Mouse (Mus musculus): Measurements from ENCODE around the gene Pphln1.
A peak's percentile ranks its signal among the peaks of the same experiment; 100 is the strongest.

The Pphln1 gene

DNA sequence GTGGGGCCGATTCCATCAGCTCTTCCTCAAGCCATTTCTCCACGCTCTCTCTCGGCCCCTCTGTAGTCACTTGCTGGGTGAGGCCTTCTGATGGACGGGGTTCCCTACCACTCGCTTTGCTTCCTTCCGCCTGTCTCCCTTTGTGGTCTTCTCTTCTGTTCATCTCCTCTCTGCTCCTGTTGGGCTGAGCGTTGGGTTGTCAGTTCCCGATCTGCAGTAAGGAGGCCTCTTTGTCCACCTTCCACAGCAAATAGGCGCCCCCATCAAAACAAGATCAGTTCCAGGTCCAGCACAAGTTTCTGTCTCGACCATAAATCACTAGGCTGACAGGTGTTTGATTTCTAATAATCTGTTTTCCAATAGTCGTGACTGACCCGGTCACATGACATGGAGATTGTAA lies 37.8 kb downstream of the Pphln1 start:
- DNase-seq: no peak

DNA sequence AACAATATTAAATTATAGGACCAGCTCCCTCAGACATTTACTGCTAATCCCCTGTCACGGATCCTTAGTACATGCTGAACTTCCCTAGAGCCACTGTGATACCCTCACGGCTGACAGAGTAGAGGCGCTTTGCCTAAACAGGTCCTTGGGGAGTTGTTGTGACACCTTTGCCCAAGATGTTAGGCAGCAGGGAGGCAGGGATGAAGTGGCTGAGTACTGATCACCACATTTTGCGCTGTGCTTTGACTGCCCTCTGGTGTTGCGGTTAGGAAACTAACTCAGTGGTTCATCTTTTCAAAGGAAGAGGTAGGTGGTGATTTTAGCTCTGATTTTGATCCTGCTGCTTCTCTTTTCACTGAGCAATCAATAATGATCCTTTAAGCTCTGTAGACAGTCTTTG lies 40.5 kb downstream of the Pphln1 start:
- peak in 1 of 2 experiments; percentile 49 for DNase-seq

DNA sequence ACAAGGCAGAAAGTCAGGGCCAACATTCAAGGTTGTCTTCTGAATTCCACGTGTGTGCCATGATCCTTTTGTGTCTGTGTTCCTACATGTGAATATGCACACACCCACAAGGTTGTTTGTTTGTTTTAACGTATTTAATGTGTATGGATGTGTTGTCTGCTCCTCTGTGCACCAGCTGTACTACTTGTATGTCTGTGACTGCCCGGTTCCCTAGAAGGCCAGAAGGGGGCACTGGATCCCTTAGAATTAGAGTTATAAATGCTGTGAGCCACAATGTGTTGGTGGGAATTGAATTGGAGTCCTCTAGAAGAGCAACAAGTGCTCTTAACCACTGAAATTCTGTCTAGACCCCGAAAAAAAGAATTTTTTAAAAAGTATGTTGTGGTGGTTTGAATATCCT lies 44.1 kb downstream of the Pphln1 start:
- DNase-seq: no peak

DNA sequence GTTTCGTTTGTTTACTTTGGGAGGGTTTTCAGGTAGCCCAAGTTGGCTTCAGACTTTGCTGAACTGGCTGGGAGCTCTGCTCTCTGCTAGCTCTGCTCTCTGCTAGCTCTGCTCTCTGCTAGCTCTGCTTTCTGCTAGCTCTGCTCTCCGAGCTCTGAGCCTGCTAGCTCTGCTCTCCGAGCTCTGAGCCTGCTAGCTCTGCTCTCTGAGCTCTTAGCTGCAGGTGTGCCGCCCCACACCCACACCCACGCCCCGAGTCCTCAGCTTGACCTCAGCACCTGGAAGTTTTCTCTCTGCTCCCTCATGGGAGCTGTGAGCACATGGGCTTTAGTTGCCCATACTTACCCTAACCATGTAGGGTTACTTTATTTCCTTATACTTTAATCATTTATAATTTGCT lies 45.5 kb downstream of the Pphln1 start:
- DNase-seq: no peak

DNA sequence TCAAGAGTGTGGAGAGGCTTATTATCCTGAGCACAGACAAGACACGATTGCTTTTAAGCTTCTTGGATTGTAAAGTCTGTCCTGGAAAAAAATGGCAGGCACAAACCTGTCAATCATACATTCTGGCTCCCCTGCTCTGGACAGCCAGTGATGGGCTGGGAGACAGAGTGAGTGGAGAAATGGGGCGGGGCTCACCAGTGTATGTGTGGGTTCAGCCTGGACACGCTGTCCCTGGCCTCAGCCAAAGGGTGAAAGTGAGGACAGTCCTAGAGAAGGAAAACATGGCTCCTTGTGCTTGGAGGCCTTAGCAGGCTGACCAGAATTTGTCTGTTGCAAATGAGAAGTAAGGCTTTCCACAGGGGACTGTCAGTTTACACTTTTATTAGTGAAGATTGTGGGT lies 50.7 kb downstream of the Pphln1 start:
- no peak for DNase-seq

DNA sequence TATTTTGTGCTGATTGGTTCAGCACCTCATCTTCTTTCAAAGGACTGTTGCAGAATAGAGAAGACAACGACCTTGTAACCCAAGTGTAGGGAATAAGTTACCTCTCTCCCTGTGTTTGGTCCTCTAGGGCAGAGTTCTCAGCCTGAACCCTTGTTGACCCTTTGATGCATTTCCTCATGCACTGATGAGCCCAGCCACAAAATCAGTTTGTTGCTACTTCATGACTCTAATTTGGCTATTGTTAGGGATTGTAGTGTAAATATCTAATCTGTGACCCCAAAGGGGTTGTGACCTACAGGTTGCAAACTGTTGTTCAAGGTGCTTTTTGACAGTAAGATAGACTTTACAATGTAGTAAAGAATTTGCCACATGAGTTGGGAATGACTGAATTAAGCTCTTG lies 55.1 kb downstream of the Pphln1 start:
- no peak for DNase-seq

DNA sequence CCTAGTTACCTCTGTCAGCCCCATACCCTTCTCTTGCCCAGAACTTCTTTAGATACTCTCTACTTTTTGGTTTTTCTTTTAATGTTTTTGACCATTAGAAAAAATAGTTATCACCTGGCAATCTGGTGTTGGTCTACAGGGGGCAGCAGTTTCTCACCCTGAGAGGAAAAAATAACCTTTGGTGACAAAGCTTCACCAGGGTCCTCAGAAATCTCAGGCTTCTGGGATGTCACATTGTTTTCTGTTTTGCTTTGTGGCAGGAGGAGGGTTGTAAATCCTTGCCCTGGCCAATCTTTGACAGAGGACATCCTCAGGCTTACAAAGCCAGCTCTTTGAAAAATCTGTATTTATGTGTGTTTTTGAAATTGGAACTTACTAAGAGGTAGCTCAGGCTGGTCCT lies 57.9 kb downstream of the Pphln1 start:
- no peak for DNase-seq

DNA sequence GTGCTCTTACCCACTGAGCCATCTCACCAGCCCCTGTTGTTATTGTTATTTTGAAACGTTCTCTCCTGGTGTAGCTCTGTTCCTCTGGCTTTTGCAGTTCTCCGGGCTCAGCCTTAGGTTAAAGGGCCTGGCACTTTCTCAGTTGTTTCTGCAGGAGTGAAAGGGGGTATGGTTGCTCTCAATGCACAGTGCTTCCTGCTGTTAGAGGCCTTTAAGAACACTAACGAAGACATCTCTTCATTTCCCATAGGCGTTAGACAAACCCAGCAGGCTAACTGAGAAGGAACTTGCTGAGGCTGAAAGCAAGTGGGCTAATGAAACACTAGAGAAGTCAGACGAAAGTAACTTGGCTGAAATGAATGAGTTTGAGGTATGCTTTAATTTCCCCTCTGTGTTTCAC lies 61.3 kb downstream of the Pphln1 start:
- DNase-seq: no peak

DNA sequence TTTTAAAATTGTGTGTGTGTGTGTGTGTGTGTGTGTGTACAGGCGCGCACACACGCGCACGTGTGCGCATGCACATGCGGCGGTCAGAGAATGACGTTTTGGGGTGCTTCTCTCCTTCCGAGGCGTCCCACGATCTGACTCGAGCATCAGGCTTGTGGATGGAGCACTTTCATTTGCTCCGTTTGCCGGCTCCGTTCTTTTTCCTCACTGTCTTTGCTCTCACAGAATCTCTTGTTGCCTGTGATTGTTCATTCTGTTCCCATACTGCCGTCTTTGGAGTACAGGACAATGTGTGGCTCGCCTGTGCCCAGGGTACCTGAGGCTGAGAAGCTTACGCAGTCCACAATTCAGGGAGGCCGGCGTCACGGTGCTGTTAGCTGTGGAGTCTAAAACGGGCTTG lies 62.9 kb downstream of the Pphln1 start:
- DNase-seq: no peak

DNA sequence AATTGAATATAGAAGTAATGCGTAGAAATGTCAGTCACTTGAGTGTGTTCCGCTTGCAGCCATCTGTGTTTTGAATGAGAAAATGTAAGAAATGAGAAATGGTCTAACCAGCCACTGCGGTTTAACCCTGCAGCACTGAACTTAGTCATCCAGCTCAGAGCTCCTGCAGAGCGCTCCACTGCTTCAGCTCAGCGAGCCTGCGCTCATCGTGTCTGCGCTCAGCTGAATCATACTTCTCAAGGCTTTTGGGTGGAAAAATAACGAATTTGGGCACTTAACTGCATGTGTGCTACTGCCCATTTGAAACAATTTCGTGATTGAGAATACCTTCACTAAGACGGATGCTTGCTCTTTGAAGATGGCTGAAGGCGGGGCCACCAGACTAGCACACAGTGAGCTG lies 73.5 kb downstream of the Pphln1 start:
- no peak for DNase-seq

DNA sequence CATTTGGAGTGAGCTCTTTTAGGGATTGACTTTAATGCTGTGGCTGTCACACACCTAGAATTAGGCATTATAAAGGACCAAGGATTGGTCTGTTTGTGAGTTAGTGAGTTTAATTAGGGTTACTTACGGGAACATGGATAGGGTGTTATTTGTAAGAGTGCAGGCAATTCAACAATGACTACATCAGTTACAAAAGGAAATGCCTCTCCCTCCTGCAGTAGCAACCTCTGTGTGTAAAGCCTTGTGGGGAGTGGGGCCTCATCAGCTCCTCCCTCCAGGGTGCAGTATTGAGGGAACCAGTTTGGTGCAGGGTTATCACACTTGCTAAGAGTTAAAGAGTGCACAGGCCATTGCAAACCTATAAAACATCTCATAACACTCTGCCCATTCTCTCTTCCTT lies 73.9 kb downstream of the Pphln1 start:
- DNase-seq: no peak

DNA sequence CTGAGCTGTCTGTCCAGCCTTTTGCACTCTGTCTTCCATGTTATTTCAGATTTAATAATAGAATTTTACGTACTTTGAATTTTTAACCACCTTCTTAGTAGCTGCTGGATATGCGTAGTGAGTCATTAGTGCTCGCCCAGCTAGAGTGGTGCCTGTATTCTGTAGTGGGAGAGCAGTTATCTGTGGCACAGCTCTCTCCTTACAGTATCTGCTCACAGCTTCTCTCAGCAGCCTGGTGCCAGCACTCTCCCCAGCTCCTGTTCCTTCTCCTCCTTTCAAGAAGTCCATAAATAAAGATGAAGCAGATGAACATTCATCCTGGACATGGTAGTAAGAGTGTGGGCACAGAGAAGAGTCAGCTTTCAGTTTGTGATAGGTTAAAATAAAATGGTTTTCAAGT lies 76.1 kb downstream of the Pphln1 start:
- no peak for DNase-seq

DNA sequence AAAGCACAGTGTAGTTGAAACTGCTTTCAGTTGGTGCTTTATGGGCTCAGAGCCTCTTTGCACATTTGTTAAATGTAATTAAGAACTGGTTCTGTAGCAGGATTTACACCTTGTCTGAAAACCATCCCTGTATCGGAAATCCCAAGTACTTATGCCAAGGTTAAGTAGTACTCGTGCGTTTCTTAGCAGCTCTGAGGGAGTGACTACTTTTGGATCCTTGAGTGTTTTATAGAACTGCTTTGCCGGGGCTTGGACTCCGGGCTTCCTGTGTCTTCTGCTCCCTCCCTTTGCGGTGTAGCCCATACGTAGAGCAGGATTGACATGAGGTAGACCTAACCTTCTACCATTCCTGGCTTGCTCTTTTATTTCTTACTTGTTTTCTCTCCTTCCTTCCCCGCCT lies 77.5 kb downstream of the Pphln1 start:
- no peak for DNase-seq

DNA sequence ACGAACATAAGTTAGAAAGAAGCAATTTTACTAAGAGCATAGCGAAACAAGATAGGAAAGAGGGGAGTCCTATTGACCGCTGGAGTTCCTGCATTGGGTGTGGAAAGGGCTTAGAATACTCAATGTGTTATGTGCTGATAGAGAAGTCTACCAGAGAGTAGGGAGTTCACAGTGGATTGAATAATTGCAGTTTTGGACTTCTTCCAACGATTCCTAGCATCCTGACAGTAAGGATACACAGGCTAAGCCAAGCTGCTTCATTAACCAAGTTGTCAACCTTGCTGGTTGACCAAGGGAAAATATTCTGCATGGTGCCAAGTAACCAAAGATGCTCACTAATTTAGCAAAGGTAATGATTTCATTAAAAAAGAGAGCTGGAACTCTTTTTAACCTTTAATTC lies 79.6 kb downstream of the Pphln1 start:
- no peak for DNase-seq

DNA sequence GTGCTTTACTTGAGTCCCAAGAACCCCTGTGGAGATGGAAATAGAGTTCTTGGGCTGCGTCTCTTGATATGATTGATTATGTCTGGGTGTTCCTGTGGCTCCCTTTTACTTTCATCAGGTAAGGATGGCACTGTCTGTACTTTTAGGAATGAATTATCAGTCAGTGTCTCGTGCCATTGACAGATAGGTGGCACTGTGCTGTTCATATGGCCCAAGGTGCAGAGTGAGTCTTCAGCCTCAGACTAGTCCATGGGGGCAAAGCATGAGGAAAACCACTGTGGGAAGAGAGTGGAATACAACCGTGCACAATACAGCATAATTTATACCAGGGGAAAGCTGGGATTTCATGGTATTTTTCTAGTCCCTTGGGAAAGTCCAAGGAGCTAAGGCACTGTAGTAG lies 80.5 kb downstream of the Pphln1 start:
- no peak for DNase-seq

DNA sequence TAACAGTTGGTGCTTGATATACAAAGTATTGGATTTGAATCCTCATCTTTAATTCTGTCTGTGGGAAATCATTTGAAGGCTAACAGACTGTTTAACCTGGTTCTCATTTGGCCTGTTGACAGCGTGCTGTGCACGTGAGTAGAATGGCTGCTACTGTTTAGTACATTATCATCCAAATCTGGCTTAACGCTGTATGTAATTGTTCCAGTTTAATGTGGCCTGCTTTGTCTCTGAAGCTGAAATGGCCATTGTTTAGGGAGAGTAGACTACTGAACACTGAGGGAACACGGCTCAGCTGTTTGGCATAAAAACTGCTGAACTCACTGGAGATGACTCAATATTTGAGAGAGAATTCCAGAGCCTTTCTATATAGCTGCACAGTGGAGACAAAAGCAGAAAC lies 81.3 kb downstream of the Pphln1 start:
- DNase-seq: no peak

DNA sequence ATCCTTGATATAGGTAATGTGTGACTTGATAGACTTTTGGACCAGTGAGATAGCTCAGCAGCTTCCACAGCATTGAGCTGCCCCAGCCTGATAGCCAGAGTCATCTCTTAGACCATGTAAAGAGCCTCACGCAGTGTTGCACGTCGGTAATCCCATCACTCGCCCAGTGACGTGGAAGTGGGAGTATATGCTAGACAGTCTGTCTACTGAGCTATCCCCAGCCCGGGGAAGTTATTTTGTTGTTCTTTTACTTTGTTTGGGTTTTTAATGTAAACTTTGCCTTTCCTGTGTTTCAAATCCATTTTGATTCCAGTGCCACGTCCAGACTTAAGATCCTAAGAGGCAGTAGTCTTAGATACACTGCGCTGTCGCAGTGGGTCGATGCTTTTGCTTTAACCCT lies 83.0 kb downstream of the Pphln1 start:
- DNase-seq: no peak

DNA sequence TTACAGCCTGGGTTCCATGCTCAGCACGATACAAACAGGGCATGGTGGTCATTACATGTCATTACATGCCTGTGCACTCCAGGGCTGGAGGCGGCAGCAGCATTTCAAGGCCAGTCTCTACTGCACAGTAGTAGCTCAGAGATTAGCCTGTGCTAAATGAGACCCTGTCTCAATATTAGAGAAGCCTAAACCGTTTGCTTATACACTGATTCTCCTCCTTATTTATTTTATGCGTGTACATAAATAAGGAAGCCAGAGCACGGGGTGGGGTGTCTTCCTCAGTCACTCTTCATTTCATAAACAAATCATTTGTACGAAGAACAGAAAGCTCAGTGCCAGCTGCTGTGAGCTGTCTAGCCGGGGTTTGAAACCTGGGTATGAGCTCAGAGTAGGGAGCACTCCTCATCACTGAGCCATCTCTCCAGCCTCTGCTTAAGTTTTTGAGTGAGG lies 86.1 kb downstream of the Pphln1 start:
- DNase-seq: no peak

DNA sequence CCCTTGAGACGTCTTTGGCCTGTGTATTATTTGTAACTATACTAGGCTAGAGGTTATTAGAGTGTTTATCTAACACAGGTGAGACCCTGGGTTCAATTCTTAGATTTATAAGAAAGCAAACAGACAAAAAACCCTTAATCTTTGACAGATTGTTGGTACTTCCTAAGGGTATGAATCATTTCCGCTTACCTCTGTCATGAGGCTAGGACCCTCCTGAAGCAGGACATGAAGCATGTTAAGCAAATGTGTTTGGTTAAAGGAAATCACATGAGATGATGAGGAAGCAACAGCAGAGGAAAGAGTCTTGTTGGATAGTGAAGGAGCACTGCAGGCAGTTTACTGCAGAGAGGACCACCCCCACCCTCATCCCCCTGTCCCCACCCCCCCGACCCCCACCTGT lies 87.1 kb downstream of the Pphln1 start:
- no peak for DNase-seq

DNA sequence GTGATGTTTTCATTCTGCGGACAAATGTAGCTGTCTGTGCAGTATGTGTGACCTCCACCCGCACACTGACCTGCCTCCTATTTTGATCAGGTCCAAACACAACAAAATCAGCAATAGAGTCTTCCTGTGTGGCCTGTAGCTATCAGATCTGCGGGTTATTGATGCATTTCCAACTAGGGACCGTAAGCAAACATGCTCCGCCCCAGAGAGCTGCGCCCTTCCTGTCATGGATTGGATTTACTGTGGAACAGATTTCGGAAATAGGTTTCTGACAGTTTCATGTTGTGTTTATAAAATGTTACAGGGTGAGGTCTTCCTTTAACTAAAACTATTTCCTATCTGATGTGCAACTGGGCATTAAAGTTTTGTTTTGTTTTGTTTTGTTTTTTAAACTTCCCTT lies 87.9 kb downstream of the Pphln1 start:
- DNase-seq: no peak

DNA sequence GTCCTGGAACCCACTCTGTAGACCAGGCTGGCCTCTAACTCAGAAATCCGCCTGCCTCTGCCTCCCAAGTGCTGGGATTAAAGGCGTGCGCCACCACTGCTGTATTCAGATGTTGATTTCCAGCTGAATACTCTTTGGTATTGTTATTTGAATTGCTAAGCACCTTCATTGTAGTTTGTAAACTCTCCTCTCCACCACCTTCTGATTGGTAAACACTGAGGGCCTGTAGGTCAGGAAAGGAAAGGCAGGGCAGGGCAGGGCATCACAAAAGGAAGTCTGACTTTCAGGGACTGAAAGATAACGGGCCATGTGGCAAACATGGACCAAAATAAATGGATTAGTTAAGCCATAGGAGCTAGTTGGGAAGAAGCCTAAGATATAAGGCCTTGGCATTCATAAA lies 91.4 kb downstream of the Pphln1 start:
- DNase-seq: no peak

DNA sequence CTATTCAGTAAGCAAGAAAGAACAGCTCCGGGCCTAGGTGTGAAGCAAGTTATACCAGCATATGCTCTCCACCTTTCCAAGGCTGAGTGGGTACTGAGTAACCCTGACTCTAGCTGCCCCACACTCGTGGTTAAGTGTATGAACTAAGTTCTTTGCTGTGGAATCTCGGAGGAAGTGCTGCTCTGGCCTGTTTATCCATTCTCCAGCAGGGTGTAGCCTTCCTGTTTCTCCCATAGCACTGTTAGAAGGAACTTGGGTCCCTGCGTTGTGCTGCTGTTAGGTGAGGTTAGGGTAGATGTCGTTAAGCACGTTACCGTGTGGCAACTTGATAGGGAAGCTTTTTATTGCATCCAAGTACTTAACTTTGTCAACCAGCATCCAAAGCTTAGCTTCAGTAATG lies 96.5 kb downstream of the Pphln1 start:
- DNase-seq: no peak

DNA sequence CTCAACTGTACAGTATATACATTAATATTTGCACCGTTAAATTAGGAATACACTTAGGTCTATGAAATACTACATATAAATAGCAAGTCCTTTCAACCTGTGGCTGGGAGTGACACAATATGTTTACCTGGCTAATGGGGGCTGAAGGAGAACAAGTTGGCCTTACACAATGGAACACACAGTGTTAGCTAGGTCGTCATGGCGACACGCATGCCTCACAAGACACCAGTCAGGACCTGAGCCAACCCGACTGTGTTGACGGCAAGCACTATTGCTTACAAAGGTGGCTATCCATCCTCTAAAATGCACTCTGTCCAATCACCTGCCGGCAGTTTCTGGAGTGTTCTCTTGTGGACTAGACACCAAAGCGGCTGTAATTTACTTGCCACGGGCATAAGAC lies 101.7 kb downstream of the Pphln1 start:
- no peak for DNase-seq

DNA sequence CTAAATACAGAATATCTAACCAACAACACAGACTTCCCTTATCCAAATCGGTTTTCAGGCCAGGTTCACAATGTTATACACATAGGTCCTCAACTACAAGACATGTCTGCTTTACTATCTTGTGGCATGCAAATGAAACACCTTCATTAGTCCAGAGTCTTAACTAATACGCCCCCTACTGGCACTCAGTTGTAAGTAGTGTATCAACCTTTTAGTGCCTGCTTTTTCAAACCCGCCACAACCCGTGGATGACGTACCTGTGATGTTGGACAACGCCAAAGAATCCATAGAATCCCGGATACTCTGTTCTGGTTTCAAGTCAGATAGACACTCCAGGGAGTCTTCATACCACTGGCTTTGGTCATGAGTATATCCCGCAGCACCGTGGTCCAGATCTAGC lies 104.6 kb downstream of the Pphln1 start:
- DNase-seq: no peak

DNA sequence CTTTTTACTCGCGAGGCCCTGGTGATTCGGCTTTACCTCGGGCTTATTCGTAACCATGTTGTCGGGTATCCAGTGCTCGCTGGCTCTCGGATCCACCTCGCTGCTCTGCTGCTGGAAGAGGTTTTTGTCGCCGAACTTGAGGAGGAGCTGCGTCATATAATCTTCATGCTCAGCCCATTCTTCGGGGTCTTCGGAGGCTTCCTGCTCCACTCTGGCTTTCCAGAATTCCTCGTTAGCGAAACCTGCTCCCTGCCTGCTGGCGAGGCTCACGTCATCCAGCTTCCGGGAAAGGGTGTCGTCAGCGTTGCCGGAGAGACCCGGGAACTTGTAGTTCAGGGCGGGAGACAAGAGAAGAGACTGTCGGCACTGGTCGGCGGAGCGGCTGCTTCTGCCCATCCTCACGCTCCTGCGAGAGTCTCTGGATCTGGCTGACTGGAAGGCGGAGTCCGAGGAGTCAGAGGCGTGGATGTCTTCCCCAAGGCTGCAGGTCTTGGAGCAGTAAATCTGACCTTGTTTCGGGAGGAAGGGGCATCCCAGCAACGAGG lies 105.1 kb downstream of the Pphln1 start:
- DNase-seq: no peak

DNA sequence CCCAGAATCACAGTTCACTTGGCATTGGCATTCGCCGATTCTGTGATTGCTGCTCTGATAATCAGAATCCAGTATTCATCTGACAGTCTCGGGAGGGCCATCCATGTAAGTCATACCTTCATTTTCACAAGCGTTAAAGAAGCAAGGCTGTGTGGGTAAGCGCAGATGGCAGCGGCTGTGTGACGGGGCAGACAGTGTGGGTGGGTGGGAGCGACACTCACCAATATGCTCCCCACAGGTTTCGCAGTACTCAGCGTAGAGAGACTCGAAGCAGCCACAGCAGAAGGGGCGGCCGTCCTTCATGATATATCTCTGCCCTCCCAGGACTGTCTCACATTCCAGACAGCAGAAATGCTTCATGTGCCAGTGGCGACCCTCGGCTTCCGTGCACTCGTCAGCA lies 106.7 kb downstream of the Pphln1 start:
- DNase-seq: no peak
